Mouse (Mus musculus): ENCODE data around the gene Dram1. TPM values are rescaled to one million over a fixed set of nuclear protein-coding genes. Genes with fewer than 3 reads are reported as not detected.
A peak's percentile ranks its signal among the peaks of the same experiment; 100 is the strongest.

Dram1 gene
- polyA plus RNA-seq, 1 experiment from 2014 or later: 0.49 TPM

DNA sequence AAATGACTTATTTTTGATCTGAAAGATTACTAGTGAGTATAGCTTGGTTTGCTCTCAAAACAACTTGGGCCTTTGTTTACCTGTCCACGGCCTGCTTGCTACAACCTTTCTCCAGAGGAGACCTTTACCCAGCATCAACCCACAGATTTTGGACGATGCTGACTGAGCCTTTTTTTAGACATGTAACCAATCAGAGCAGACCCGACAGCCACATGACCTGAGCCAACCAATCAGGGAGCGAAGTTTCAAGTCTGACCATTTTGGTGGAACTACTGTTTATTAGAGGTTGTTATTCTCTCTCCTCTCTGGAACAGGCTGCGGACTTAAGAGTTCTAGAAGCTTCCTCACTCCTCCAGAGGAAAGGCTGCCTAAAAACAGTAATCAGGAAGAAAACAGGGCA lies 57.1 kb downstream of the Dram1 start:
- Histone ChIP-seq H3K27ac (ENCODE audit: low read depth, low read length) (no peak overlapping the region), H3K4me1 (replicated peaks; ENCODE audit: control insufficient read depth, insufficient read depth, low read length) (no peaks in the 10 kb centered on the region), H3K9me3 (ENCODE audit: control insufficient read depth, low read length) (no peaks in the 10 kb centered on the region), H3K4me2 (ENCODE audit: low read depth, low read length, severe bottlenecking) (no peak overlapping the region), H3K9ac (ENCODE audit: low read length) (no peak overlapping the region), H3K4me3 (ENCODE audit: low read depth, low read length) (no peak overlapping the region), H3K36me3 (ENCODE audit: control insufficient read depth, insufficient read depth, low read length) (no peaks in the 10 kb centered on the region), H3K27me3 (ENCODE audit: control insufficient read depth, insufficient read depth, low read length) (no peaks in the 10 kb centered on the region)
- WGBS: 91% methylated on average over 5 of the region's 5 CpGs
- DNase-seq (ENCODE audit: low spot score) (no peak), ATAC-seq (replicated peaks; ENCODE audit: low FRiP score) (no peak)

DNA sequence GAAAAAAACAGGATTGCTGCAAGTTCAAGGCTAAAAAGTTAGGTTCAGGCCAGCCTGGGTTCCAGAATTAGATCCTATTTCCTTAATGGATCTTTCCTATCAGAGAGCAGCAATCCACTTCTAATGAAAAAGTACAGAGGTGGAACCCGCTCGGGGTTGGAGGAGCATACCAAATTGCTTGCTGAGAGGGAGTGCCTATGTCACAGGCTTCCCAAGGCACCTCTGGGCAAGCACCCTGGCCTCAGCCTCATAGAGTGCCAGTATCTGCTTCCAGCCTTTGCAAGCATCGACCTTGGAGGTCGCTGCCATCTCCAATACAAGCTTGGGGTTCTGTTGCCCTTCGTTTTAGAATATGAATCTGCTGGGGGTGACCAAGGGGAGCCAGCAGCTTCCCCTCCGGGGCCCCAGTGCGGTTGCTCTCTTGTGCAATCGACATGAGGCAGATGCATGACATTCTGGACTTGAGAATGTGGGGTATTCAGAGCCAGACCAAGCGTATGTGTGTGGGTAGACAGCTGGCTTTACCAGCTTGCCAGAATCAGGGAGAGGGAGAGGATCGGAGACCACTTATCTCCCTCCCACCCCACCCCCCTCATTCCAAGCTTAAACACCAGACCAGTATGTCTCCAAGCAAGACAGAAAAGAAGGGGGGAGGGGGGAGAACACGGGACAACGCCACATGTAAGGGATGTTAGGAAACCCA lies 58.0 kb downstream of the Dram1 start:
- H3K4me3 ChIP-seq (ENCODE audit: low read depth, low read length): no peak overlapping the region
- DNase-seq (ENCODE audit: low spot score): no peak
- no peaks in the 10 kb centered on the region for H3K4me1 ChIP-seq (replicated peaks; ENCODE audit: control insufficient read depth, insufficient read depth, low read length)
- H3K27ac ChIP-seq (ENCODE audit: low read depth, low read length): no peak overlapping the region
- no peak overlapping the region for H3K4me2 ChIP-seq (ENCODE audit: low read depth, low read length, severe bottlenecking)
- 84% methylated on average over 12 of the region's 12 CpGs for WGBS
- no peaks in the 10 kb centered on the region for H3K27me3 ChIP-seq (ENCODE audit: control insufficient read depth, insufficient read depth, low read length)
- H3K36me3 ChIP-seq (ENCODE audit: control insufficient read depth, insufficient read depth, low read length): no peaks in the 10 kb centered on the region
- no peaks in the 10 kb centered on the region for H3K9me3 ChIP-seq (ENCODE audit: control insufficient read depth, low read length)
- H3K9ac ChIP-seq (ENCODE audit: low read length): no peak overlapping the region
- no peak for ATAC-seq (replicated peaks; ENCODE audit: low FRiP score)

DNA sequence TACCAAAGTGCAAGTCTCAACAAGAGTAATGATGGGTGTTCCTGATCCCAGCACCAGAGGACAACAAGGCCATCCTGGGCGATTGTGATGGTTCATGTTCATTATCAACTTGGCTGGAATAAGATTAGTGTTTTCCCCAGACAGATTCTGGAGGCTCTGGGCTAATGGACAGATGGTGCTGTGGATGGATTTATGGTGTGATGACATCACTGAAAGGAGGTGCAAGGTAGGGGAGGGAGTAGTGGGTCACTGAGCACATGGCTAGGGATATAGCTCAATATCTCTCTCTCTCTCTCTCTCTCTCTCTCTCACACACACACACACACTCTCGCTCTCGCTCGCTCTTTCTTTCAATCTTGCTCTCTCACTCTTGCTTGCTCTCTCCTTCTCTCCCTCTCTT lies 60.7 kb downstream of the Dram1 start:
- Histone ChIP-seq H3K27ac (ENCODE audit: low read depth, low read length) (no peak overlapping the region), H3K9me3 (ENCODE audit: control insufficient read depth, low read length) (no peaks in the 10 kb centered on the region), H3K36me3 (ENCODE audit: control insufficient read depth, insufficient read depth, low read length) (no peaks in the 10 kb centered on the region), H3K4me2 (ENCODE audit: low read depth, low read length, severe bottlenecking) (no peak overlapping the region), H3K9ac (ENCODE audit: low read length) (no peak overlapping the region), H3K4me3 (ENCODE audit: low read depth, low read length) (no peak overlapping the region), H3K4me1 (replicated peaks; ENCODE audit: control insufficient read depth, insufficient read depth, low read length) (no peaks in the 10 kb centered on the region), H3K27me3 (ENCODE audit: control insufficient read depth, insufficient read depth, low read length) (no peaks in the 10 kb centered on the region)
- DNase-seq (ENCODE audit: low spot score) (no peak), ATAC-seq (replicated peaks; ENCODE audit: low FRiP score) (no peak)
- WGBS: 83% methylated on average over 4 of the region's 4 CpGs

DNA sequence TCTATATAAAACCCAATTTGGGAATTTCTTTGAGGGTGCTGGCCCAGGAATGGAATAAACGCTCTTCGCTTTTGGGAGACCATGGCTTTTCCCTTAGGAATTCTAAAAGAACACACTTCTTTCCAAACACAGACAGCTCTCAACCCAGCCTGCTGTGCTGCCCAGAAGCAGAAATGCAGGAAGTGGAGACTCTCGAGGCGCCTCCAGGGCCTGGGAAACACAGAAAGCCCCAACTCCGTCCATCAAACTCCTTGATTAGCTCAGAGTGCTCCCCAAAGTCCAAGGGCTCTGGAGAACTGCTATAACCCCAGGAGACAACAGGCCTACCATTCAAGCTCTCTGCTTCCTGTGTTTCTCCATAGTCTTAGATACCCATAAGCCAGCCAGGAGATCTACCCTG lies 61.7 kb downstream of the Dram1 start:
- no peak for ATAC-seq (replicated peaks; ENCODE audit: low FRiP score)
- H3K4me1 ChIP-seq (replicated peaks; ENCODE audit: control insufficient read depth, insufficient read depth, low read length): no peaks in the 10 kb centered on the region
- H3K4me3 ChIP-seq (ENCODE audit: low read depth, low read length): no peak overlapping the region
- no peaks in the 10 kb centered on the region for H3K36me3 ChIP-seq (ENCODE audit: control insufficient read depth, insufficient read depth, low read length)
- no peak for DNase-seq (ENCODE audit: low spot score)
- H3K9me3 ChIP-seq (ENCODE audit: control insufficient read depth, low read length): no peaks in the 10 kb centered on the region
- no peaks in the 10 kb centered on the region for H3K27me3 ChIP-seq (ENCODE audit: control insufficient read depth, insufficient read depth, low read length)
- WGBS: 86% methylated on average over 5 of the region's 5 CpGs
- no peak overlapping the region for H3K9ac ChIP-seq (ENCODE audit: low read length)
- no peak overlapping the region for H3K27ac ChIP-seq (ENCODE audit: low read depth, low read length)
- H3K4me2 ChIP-seq (ENCODE audit: low read depth, low read length, severe bottlenecking): no peak overlapping the region

DNA sequence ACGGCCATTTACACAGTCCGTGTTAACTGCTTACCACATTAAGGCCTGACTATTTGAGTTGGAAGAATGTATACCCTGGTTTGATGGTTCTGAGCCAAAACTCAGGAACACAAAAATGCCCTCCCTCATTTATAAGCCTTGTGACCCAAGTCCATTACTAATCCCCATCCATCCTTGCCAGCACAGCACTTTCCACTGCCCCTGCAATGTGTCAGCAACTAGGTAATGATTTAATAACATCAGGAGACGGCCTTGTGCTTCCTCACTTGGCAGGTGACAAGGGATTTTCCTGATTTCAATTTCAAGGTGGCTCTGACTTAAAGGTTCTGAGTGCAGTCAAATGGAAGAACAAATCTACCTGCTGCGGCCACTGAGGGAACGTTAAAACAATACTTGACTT lies 64.0 kb downstream of the Dram1 start:
- Histone ChIP-seq H3K36me3 (ENCODE audit: control insufficient read depth, insufficient read depth, low read length) (no peaks in the 10 kb centered on the region), H3K9me3 (ENCODE audit: control insufficient read depth, low read length) (no peaks in the 10 kb centered on the region), H3K27ac (ENCODE audit: low read depth, low read length) (no peak overlapping the region), H3K9ac (ENCODE audit: low read length) (no peak overlapping the region), H3K4me1 (replicated peaks; ENCODE audit: control insufficient read depth, insufficient read depth, low read length) (no peaks in the 10 kb centered on the region), H3K27me3 (ENCODE audit: control insufficient read depth, insufficient read depth, low read length) (no peaks in the 10 kb centered on the region), H3K4me3 (ENCODE audit: low read depth, low read length) (no peak overlapping the region), H3K4me2 (ENCODE audit: low read depth, low read length, severe bottlenecking) (no peak overlapping the region)
- WGBS: 93% methylated on average over 5 of the region's 5 CpGs
- no peak for DNase-seq (ENCODE audit: low spot score)
- no peak for ATAC-seq (replicated peaks; ENCODE audit: low FRiP score)

DNA sequence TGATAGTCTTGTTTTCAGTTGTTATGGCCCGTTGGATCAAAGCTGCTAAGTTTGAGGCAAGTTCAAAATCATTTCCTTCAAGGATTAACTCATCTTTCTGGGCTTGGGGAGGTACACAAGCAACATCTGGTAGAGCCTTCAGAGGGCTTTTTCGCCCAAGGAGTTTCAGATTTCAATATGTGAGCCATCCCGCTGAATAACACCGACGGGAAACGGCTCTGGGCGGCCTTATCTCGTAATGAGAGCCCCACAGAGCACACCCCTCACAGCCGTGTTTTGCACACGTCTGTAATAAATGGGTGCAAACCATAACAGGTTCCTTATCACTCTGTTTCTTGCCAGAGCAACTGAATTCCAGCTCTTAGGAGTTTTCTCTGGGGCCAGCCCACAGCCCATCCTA lies 69.0 kb downstream of the Dram1 start:
- Histone ChIP-seq H3K4me1 (replicated peaks; ENCODE audit: control insufficient read depth, insufficient read depth, low read length) (no peaks in the 10 kb centered on the region), H3K27me3 (ENCODE audit: control insufficient read depth, insufficient read depth, low read length) (no peaks in the 10 kb centered on the region), H3K36me3 (ENCODE audit: control insufficient read depth, insufficient read depth, low read length) (no peaks in the 10 kb centered on the region), H3K9ac (ENCODE audit: low read length) (no peak overlapping the region), H3K4me3 (ENCODE audit: low read depth, low read length) (no peak overlapping the region), H3K9me3 (ENCODE audit: control insufficient read depth, low read length) (no peaks in the 10 kb centered on the region), H3K27ac (ENCODE audit: low read depth, low read length) (no peak overlapping the region), H3K4me2 (ENCODE audit: low read depth, low read length, severe bottlenecking) (no peak overlapping the region)
- DNase-seq (ENCODE audit: low spot score) (no peak), ATAC-seq (replicated peaks; ENCODE audit: low FRiP score) (no peak)
- WGBS: 89% methylated on average over 10 of the region's 10 CpGs

DNA sequence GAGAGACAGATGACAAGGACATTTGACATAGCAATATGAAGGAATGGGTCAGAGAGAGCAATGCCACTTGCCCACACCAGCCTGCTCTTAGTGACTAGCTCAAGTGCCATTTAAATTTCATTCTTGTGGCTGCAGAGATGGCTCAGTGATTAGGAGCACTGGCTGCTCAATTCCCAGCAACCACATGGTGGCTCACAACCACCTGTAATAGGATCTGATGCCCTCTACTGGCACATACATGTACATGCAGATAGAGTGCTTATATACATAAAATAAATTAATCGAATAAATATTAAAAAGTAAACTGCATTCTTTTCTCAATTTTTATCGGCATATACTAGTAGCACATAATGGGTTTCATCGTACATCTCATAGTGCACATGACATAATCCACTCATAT lies 72.6 kb downstream of the Dram1 start:
- whole genome bisulfite sequencing: 94% methylated on average over 3 of the region's 3 CpGs
- Histone ChIP-seq H3K4me1 (replicated peaks; ENCODE audit: control insufficient read depth, insufficient read depth, low read length) (no peaks in the 10 kb centered on the region), H3K36me3 (ENCODE audit: control insufficient read depth, insufficient read depth, low read length) (no peaks in the 10 kb centered on the region), H3K4me2 (ENCODE audit: low read depth, low read length, severe bottlenecking) (no peak overlapping the region), H3K9me3 (ENCODE audit: control insufficient read depth, low read length) (no peaks in the 10 kb centered on the region), H3K4me3 (ENCODE audit: low read depth, low read length) (no peak overlapping the region), H3K9ac (ENCODE audit: low read length) (no peak overlapping the region), H3K27me3 (ENCODE audit: control insufficient read depth, insufficient read depth, low read length) (no peaks in the 10 kb centered on the region), H3K27ac (ENCODE audit: low read depth, low read length) (no peak overlapping the region)
- ATAC-seq (replicated peaks; ENCODE audit: low FRiP score) (no peak), DNase-seq (ENCODE audit: low spot score) (no peak)

DNA sequence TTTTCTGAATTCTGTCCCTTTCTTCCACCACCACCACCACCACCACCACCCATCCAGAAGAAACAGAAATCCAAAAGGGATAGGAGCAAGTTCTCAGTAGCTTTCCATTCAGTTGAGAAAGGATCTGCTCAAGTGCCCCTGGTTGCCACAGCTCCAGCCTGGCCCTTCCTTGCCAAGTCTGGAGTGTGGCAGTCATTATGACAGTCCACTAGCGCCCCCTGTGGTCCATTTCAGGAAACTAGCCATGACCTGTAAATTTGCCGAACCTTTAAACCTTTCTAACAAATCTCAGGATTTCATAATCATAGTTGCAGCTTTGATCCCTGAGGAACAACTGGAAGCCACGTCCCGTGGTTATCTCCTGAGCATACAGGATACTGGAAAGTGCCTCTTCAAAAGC lies 74.6 kb downstream of the Dram1 start:
- no peak overlapping the region for H3K27ac ChIP-seq (ENCODE audit: low read depth, low read length)
- ATAC-seq (replicated peaks; ENCODE audit: low FRiP score) (0 out of 2 replicates have a peak, but pooled peaks have one; percentile 33), DNase-seq (ENCODE audit: low spot score) (peak; percentile 85)
- H3K27me3 ChIP-seq (ENCODE audit: control insufficient read depth, insufficient read depth, low read length): no peaks in the 10 kb centered on the region
- no peak overlapping the region for H3K4me2 ChIP-seq (ENCODE audit: low read depth, low read length, severe bottlenecking)
- H3K9me3 ChIP-seq (ENCODE audit: control insufficient read depth, low read length): no peaks in the 10 kb centered on the region
- WGBS: 13% methylated on average over 4 of the region's 4 CpGs
- H3K4me3 ChIP-seq (ENCODE audit: low read depth, low read length): no peak overlapping the region
- H3K9ac ChIP-seq (ENCODE audit: low read length): no peak overlapping the region
- H3K4me1 ChIP-seq (replicated peaks; ENCODE audit: control insufficient read depth, insufficient read depth, low read length): no peaks in the 10 kb centered on the region
- no peaks in the 10 kb centered on the region for H3K36me3 ChIP-seq (ENCODE audit: control insufficient read depth, insufficient read depth, low read length)

DNA sequence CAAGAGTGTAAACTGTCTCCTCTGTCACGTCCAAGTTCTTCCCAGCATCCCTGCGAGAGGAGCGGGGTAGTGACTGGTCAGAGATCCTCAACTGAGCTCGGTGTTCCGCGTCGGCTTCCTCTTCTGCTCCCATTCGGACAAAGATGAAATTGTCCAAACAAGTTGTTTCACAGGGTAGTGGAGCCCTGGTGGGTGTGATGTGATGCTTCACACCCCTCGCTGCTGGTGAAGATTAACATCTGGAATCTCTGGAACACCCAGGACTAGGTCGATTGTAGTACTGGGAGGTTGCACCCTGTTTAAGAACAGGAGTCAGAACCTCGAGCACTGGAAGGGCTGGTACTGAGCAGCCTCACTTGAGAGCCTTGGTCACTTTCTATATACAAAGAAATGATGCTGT lies 75.8 kb downstream of the Dram1 start:
- no peaks in the 10 kb centered on the region for H3K36me3 ChIP-seq (ENCODE audit: control insufficient read depth, insufficient read depth, low read length)
- H3K4me1 ChIP-seq (replicated peaks; ENCODE audit: control insufficient read depth, insufficient read depth, low read length): no peaks in the 10 kb centered on the region
- H3K27me3 ChIP-seq (ENCODE audit: control insufficient read depth, insufficient read depth, low read length): no peaks in the 10 kb centered on the region
- H3K4me3 ChIP-seq (ENCODE audit: low read depth, low read length): no peak overlapping the region
- no peak overlapping the region for H3K9ac ChIP-seq (ENCODE audit: low read length)
- no peaks in the 10 kb centered on the region for H3K9me3 ChIP-seq (ENCODE audit: control insufficient read depth, low read length)
- no peak for ATAC-seq (replicated peaks; ENCODE audit: low FRiP score)
- no peak for DNase-seq (ENCODE audit: low spot score)
- no peak overlapping the region for H3K27ac ChIP-seq (ENCODE audit: low read depth, low read length)
- no peak overlapping the region for H3K4me2 ChIP-seq (ENCODE audit: low read depth, low read length, severe bottlenecking)
- WGBS: 85% methylated on average over 11 of the region's 11 CpGs
